Mouse (Mus musculus) cerebellum, adult 2 months (tissue): Measurements from ENCODE around the gene Zcchc24. TPM values are rescaled to one million over a fixed set of nuclear protein-coding genes. Genes with fewer than 3 reads are reported as not detected.

Experiments used
- DNase-seq, 2 experiments: peaks; one replicate each; pipeline ENCODE4 v3.0.0; 2021
- H3K27ac ChIP-seq: fragments of 200-500 bp; 2 replicates; pipeline ENCODE4 v1.5.1; 2012; ENCODE audit warnings: low read length, control low read depth, inconsistent platforms; ENCODE audit not compliant: insufficient read depth
- H3K27me3 ChIP-seq: fragments of 200-500 bp; 2 replicates; pipeline ENCODE4 v1.6.1; 2012; ENCODE audit warnings: inconsistent platforms, mild to moderate bottlenecking, low read length, moderate library complexity; ENCODE audit not compliant: control insufficient read depth, insufficient read depth
- H3K4me1 ChIP-seq: fragments of 200-500 bp; 2 replicates; pipeline ENCODE4 v1.6.1; 2011; ENCODE audit warnings: low read length; ENCODE audit not compliant: control insufficient read depth, insufficient read depth
- H3K4me3 ChIP-seq: fragments of 200-500 bp; replicated peaks from 2 replicates; pipeline ENCODE3; 2011; ENCODE audit warnings: mild to moderate bottlenecking, low read depth, low read length, control low read depth; ENCODE audit not compliant: insufficient read depth
- CTCF ChIP-seq: fragments of 200-500 bp; IDR thresholded peaks from 2 replicates; pipeline ENCODE4 v1.5.1; 2011; ENCODE audit warnings: low read depth, mild to moderate bottlenecking, control low read depth, low read length, moderate library complexity, borderline replicate concordance; ENCODE audit not compliant: insufficient read depth
- POLR2A ChIP-seq: fragments of 200-500 bp; IDR thresholded peaks from 2 replicates; pipeline ENCODE4 v1.6.1; 2011; ENCODE audit warnings: low read length, control low read depth, borderline replicate concordance; ENCODE audit not compliant: insufficient read depth
- WGBS: fragments of 180-500 bp; shearing (Covaris S2); methylation state at CpG from one replicate; pipeline ENCODE4 v1.1.7; 2018; 5-methylcytosine and 5-hydroxymethylcytosine counted together
- polyA plus RNA-seq: library from polyadenylated mRNA; depleted of rRNA; stranded (reverse); fragments of >200 nt; gene quantifications from 2 replicates; pipeline ENCODE4 v1.2.3, GENCODE M21; 2012

Zcchc24 gene
- polyA plus RNA-seq, 1 experiment = 71.4 TPM

DNA sequence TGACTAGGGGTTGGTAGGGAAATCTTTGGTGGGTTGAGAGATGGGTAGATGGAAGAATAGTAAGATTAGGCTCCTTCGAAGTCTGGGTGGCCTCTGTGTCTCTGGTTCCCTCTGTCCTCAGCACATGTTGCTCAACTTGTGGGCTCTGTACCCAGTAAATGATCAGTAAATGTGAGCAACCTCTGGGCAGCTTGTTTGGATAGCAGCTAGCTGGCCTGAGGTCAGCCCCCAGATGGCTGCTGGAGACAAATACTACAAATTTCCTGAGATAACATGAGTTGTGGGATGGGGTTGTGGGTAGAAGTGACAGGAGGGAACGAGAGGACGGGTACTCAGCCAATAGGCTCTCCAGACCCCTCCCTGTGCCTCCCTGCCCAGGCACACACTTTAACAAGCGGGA is 4.2 kb upstream of the Zcchc24 start:
- H3K4me1 ChIP-seq = no peaks in the 10 kb centered on the region; the same call in 1 of the 2 replicates
- TF ChIP-seq POLR2A = no peak
- TF ChIP-seq CTCF = no peak
- no peak for DNase-seq
- no peak overlapping the region for H3K27ac ChIP-seq
- H3K4me3 ChIP-seq = no peak overlapping the region
- H3K27me3 ChIP-seq = peaks cover 5% of the 10 kb centered on the region; the same call in 1 of the 2 replicates
- 69% methylated on average over 4 of the region's 4 CpGs for WGBS

DNA sequence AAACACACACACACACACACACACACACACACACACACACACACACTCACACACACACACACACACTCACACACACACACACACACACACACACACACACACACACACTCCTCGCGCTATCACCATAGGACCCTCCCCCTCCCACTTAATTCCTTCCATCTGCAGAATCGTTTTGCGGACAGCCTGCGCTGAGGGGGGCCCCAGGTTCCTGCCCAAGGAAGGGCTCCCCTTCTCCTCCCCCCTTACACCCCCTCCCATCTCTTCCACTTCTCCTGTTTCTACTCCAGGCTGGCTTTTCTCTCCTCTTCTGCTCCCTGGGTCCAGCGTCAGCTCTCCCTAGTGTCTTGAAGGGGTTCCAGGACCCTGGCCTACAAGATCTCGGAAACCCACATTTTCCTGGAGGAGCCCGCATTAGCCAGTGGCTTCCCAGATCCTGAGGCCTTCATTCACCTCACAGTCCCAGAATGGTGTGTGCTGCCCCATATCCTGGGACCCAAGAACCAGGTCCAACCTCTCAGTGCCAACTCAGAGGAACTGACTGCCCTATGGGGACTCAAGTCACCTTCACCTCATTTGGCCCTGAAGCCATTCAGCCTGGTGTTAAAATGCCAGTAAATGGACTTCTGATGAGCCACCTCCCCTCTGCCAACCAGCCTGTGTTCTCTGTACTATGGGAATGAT is 927 bp upstream of the Zcchc24 start:
- Histone ChIP-seq H3K27ac (no peak overlapping the region), H3K4me1 (no peaks in the 10 kb centered on the region; the same call in 1 of the 2 replicates), H3K27me3 (peaks cover 7% of the 10 kb centered on the region; the same call in 1 of the 2 replicates), H3K4me3 (no peak overlapping the region)
- TF ChIP-seq CTCF (no peak), POLR2A (no peak)
- no peak for DNase-seq
- WGBS = 49% methylated on average over 8 of the region's 8 CpGs

DNA sequence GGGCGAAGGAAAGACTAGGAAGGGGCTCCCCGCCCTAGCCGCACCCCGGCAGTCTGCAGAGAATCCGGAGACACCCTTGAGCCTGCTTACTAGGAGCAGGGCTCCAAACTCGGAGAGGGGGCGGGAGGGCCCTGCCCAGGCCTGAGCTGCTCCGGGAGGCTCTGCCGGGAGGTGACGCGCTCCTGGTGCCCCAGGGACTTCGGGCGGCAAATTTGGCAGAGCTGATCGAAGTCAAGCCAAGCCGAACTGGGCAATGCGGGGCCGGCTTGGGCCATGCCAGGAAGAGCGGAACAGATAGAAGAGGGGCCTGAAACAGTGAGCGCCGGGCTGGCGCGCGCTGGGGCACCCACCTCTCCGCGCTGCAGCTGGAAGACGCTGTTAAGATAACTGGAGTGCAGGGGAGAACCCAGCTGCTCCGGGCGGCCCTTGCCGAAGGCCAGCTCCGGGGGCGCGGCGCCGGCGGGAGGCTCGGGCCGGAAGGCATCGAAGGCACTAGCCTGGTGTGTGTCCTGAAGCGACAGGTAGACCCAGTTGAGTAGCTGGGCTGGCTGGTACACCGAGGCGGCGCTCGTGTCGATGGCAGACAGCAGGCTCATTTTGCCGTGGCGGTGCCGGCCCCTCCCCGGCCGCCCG is 462 bp downstream of the Zcchc24 start:
- no peaks in the 10 kb centered on the region; the same call in 1 of the 2 replicates for H3K4me1 ChIP-seq
- H3K4me3 ChIP-seq = peak overlapping the region; percentile 52
- no peak for TF ChIP-seq POLR2A
- TF ChIP-seq CTCF = no peak
- H3K27me3 ChIP-seq = peaks cover 7% of the 10 kb centered on the region; the same call in 1 of the 2 replicates
- WGBS = 1% methylated on average over 50 of the region's 50 CpGs
- peak overlapping the region; percentile 69 for H3K27ac ChIP-seq
- peak in 1 of 2 experiments; percentile 26 for DNase-seq

DNA sequence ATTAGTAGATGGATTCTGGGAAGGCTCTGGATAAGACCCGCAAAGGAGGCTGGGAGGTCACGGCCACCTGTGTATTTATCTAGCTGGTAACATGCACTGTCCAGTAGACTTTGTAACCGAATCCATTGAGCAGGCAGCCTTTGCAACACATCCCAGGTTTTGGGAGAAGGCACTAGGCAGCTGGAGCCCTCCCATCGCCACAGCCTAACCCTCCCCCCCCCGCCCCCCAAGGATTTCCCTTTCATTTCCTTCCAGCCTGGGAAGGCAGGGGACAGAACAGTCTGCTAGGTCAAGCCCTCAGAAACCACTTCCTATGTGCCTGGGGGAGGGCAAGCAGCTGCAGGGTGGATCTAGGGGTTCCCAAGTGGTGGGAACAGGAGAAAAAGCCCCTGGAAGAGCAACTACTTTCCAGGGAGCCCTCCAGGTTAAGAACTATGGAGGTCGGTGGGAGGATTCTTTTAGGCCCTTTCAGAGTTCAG is 1.1 kb downstream of the Zcchc24 start:
- TF ChIP-seq CTCF (no peak), POLR2A (no peak)
- WGBS = 32% methylated on average over 6 of the region's 6 CpGs
- DNase-seq = no peak
- Histone ChIP-seq H3K27me3 (peaks cover 7% of the 10 kb centered on the region; the same call in 1 of the 2 replicates), H3K4me3 (peak overlapping the region; percentile 52), H3K4me1 (no peaks in the 10 kb centered on the region), H3K27ac (peak overlapping the region; percentile 69)

DNA sequence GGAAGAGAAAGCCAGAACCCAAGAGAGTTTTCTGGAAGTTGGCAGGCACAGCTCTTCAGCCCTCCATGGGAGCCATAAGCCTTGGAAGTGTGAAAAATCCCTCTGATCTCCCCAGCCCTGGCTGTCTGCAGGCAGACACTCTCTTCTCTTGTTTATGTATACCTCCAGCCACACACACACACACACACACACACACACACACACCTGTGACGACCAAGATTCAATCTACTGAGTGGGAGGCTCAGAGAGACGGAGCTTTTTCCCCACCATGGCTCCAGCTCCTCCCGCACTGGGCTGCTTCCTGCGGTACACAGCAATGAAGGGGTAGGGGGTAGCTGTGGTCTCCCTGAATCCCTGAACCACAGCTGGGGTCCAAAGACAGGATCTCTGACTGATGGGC is 2.4 kb downstream of the Zcchc24 start:
- Histone ChIP-seq H3K4me3 (peak overlapping the region; percentile 27), H3K27ac (peak overlapping the region; percentile 57; the same call in 1 of the 2 replicates), H3K27me3 (peaks cover 7% of the 10 kb centered on the region; the same call in 1 of the 2 replicates), H3K4me1 (no peaks in the 10 kb centered on the region)
- no peak for TF ChIP-seq CTCF
- DNase-seq = no peak
- 64% methylated on average over 4 of the region's 4 CpGs for WGBS

DNA sequence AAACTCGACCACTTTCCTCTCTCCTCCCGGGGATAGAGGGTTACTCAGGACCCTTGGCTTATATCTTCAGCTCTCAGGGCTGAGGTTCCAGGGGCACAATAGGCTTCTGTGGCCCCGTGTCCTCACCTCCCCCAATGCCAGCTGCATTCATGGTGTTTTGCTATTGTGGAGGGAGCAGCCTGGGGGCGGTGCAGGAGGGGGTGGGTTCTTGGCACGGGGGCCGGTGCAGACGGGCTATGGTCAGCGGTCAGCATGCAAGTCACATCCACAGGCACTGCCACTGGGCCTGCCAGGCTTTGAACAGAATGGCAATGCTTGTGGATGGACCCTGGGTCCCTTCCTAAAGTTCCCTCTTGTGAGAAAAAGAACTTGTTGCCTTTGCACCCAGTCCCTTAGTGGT is 2.9 kb downstream of the Zcchc24 start:
- H3K27ac ChIP-seq = peak overlapping the region; percentile 69
- H3K4me1 ChIP-seq = no peaks in the 10 kb centered on the region
- peak overlapping the region; percentile 15 for H3K4me3 ChIP-seq
- peaks cover 7% of the 10 kb centered on the region; the same call in 1 of the 2 replicates for H3K27me3 ChIP-seq
- peak; percentile 37 to 58 for DNase-seq
- TF ChIP-seq POLR2A = no peak
- WGBS = 8% methylated on average over 8 of the region's 8 CpGs

DNA sequence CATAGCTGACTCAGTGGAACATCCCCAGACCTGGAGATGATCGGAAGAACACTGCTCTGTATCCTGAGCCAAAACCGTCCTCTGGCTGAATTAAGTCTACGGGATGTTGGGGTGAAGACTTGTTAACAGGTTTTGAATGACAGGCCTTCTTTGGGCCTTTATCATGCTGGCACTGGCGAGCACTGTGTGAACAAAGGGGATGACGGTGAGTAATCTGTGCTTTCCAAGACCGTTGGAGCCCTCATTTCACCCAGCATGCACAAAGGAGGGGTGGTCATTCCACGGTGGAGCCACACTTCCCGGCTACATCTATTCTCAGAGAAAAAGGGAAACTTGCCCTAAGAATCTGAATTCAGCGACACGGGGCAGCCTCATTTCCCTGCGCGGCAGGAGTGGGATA is 3.7 kb downstream of the Zcchc24 start:
- 49% methylated on average over 12 of the region's 12 CpGs for WGBS
- Histone ChIP-seq H3K4me1 (no peaks in the 10 kb centered on the region), H3K4me3 (no peak overlapping the region)

DNA sequence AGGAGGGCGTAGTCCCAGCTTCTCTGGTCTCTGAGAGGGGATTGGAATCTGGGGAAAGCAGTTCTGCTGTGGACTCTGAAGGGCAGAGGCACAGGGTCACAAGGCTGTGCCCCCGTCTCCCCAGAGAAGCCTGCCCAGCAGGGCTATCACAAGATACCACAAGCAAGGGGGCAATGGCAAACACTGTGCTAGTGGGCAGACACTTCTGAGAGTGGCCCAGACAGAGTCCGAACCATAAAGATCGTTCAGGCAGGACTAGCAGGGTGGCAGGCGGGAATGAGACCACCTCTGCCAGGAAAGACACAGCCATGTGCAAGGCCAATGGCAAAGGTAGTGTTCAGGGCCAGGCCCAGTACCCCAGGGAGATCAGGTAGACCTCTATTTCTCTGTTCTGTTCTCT is 7.7 kb downstream of the Zcchc24 start:
- DNase-seq = no peak
- TF ChIP-seq POLR2A (no peak), CTCF (no peak)
- 88% methylated on average over 5 of the region's 5 CpGs for WGBS
- Histone ChIP-seq H3K4me1 (no peaks in the 10 kb centered on the region; the same call in 1 of the 2 replicates), H3K4me3 (no peak overlapping the region), H3K27ac (no peak overlapping the region), H3K27me3 (no peaks in the 10 kb centered on the region)

More for the DNA sequence above, 3.7 kb downstream of the Zcchc24 start:
- no peak for DNase-seq
- Histone ChIP-seq H3K27ac (peak overlapping the region; percentile 69; the same call in 1 of the 2 replicates), H3K27me3 (peaks cover 7% of the 10 kb centered on the region; the same call in 1 of the 2 replicates)
- no peak for TF ChIP-seq POLR2A
- TF ChIP-seq CTCF = no peak
